Mouse (Mus musculus): ENCODE data around the gene Lrrc74a.

Lrrc74a gene

DNA sequence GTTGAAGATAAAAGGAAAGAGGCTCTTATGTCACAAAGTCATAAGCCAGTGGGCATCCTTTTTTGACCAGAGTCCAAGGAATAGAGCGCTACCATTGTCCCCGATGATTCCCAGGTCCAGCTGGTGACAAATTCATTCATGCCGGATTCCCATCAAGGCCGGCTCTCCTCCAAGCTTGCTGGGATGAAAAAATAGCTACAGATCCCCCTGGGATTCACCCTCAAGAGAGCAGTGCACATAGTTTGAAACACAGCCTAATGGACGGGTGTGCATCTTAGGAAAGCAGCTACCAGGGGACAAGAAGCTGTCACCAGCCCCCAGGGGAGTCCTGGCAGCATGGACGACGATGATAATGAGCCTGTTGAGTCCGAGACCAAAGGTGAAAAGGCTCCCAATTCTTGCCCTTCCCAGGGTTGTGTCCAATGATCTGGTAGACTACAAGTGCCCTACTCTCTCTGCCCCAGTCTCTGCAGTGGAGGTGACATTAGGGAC, at the start of gene Lrrc74a:
TSS of gene Lrrc74a (plus strand) at position 51 of the 492 bp plus-strand sequence.
- no peak for DNase-seq (ENCODE audit: extremely low read depth, low read depth)

- no peak for DNase-seq (ENCODE audit: extremely low read depth, low read depth)
Observed at GRCm38 (mm10) chr12:86685275-86685674, 48.9 kb upstream of the Lrrc74a start.

GRCm38 (mm10) chr12:86686551-86687330, 47.4 kb upstream of the Lrrc74a start:
- DNase-seq (ENCODE audit: extremely low read depth, low read depth): peak; percentile 51

DNA sequence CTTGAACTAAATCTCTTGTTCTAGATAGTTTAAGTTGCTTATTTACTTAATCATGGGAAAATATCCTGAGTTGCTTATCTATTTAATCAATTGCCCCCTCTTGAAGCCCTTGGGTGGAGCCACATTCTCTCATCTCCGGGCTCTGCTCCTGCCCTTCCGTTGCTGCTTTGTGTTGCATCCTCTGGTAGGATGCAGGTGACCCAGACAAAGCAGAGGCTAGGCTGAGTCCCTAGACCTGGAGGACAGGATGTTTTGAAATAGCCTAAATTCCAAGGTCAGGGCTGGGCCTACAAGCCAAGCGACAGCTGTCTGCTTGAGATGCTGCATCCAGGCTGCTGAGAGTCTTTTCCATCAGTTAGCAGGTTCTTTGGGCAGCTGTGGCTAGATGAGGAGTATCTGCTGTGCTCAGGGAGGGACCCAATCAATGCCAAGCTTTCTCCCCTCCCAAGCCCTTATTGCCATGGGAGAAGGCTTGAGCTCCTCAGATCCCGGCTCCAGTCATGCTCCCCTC, 46.7 kb upstream of the Lrrc74a start:
- DNase-seq (ENCODE audit: extremely low read depth, low read depth): no peak

- DNase-seq (ENCODE audit: extremely low read depth, low read depth): no peak
Observed at GRCm38 (mm10) chr12:86687971-86688573, 46.1 kb upstream of the Lrrc74a start.

GRCm38 (mm10) chr12:86688917-86689316, 45.3 kb upstream of the Lrrc74a start:
- DNase-seq (ENCODE audit: extremely low read depth, low read depth): no peak

- DNase-seq (ENCODE audit: extremely low read depth, low read depth): no peak
Observed at GRCm38 (mm10) chr12:86690700-86691485, 43.3 kb upstream of the Lrrc74a start.

DNA sequence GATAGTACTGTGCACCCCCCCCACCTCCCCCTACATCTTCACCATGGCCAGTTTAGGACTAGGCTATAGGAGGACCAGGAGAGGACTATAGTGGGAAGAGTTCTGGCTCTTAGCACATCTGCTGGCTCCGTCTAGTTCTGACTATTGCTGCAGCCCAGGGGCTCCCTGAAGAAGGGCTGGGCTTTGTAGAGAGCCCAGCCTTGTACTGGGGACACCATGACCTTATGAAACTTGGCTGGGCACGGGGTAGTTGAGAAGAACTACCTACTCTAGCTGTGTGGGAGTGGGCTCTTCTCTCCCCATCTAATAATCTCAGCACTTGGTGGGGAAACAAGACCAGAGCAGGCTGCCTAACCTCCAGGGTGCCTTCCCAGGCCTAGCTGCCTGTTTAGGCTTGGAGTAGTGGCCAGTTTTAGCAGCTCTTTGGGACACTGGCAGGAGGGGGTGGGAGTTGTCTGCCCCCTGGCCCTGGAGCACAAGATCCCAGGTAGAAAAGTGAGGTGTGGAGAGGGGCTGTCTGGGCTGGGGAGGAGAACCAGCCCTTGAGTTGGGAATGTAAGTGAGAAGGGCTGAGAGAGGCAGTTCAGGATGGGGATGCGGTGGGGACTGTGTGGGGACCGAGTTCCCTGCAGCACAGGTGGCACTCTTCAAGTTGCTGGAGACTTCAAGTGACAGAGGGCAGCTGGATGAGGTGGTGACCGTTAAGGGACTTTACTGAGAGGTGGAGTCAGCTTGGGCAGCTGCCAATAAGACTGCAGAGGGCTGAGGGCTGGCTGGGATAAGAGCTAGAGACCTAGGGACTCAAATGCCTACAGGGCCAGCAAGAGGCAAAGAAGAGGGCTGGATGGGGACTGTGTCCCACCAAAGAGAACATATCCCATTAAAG, 41.5 kb upstream of the Lrrc74a start:
- DNase-seq (ENCODE audit: extremely low read depth, low read depth): no peak

GRCm38 (mm10) chr12:86693389-86693788, 40.8 kb upstream of the Lrrc74a start:
- no peak for DNase-seq (ENCODE audit: extremely low read depth, low read depth)

DNA sequence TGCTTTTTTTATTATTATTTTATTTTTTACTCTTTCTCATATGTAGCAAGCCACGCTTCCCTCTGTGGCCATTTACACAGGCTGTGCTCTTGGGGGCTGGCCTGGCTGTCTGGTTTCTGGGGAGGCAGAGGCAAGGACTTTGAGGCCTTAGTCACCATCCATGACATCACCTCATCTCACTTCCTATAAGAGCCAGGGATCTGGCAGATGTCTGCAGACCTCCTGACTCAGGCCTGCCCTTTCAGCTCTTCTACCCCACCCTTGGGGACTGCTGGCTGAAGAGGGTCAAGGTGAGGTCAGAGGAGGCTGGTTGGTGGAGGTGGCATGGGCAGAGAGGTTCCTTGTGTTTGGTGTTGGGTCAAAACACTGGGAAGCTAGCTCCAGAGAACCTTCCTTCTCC, 39.7 kb upstream of the Lrrc74a start:
- DNase-seq (ENCODE audit: extremely low read depth, low read depth): no peak

DNA sequence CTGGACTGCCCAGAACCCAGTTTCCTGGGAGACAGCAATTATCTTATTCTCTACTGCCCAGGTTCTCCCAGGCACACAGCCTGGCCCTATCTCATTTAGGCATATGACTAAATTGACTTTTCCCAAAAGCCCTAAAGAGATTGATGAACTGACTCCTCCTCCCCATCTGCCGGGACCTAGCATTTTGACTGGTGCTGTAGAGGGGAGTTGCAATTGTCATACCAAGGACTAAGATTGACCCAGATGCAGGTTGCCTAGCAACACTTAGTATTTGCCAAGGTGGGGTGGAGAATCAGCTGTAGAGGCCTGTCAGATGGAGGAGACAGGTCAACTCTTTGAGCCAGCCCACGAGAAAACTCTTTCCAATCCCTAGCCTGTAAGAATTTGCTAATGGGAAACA, 36.2 kb upstream of the Lrrc74a start:
- no peak for DNase-seq (ENCODE audit: extremely low read depth, low read depth)

- DNase-seq (ENCODE audit: extremely low read depth, low read depth): no peak
Observed at GRCm38 (mm10) chr12:86698537-86698936, 35.6 kb upstream of the Lrrc74a start.

GRCm38 (mm10) chr12:86699965-86700926, 33.9 kb upstream of the Lrrc74a start:
- no peak for DNase-seq (ENCODE audit: extremely low read depth, low read depth)

DNA sequence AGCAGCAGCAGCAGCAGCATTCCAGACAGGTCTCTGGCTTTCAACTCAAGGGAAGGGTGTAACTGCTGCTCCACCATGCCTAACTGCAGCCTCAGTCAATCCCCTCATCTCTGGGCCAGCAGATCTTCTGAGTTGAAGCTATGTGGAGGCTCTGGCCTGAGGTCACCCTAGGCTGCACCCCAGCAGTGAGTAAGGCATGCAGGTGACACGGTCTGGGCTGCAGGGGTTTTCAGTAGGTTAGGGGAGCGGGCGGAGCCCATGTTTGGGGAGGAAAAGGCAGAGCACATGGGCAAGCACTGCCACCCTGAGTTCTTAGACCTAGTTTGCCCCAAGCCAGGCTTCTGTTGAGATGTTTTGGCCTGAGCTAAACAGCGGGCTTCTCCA, 33.2 kb upstream of the Lrrc74a start:
- DNase-seq (ENCODE audit: extremely low read depth, low read depth): no peak

GRCm38 (mm10) chr12:86701491-86701890, 32.7 kb upstream of the Lrrc74a start:
- no peak for DNase-seq (ENCODE audit: extremely low read depth, low read depth)

DNA sequence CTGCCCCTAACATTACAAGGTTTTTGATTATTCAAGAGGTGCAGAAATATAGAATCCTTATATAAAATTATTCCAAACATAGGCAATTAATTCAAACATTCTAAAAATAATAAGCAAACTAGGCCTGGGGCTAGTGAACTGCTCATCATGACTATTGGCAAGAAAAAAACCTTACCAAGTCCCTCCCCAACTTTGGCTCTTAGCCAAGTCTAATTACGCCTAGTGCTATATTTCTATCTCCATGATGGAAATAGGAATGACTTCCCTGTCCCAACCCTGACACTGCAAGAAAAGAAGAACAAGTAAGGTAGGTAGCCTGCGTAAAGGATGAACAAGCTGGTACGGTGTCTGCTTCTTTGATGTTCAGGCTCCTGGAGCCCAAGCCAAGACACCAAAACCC, 31.5 kb upstream of the Lrrc74a start:
- DNase-seq (ENCODE audit: extremely low read depth, low read depth): no peak

GRCm38 (mm10) chr12:86705843-86706242, 28.3 kb upstream of the Lrrc74a start:
- DNase-seq (ENCODE audit: extremely low read depth, low read depth): no peak

DNA sequence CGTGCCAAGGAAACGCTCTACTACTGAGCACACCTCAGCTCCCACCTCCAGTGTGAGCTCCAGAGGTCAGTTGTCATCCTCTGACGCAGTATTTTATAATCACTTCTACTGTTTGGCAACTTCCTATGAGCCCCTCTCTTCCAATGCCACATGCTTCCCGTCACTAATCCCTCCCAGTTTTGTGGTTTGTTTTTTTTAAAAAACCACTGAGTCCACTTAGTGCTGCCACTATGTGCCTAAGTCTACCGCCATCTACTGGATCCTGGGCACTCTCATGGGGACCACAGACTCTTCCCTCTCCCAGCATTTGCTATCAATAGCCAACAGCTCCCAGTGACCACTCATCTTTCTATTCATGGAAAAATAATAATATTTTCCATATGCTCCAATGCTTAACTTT, 20.1 kb upstream of the Lrrc74a start:
- DNase-seq (ENCODE audit: extremely low read depth, low read depth): peak; percentile 25

- DNase-seq (ENCODE audit: extremely low read depth, low read depth): peak; percentile 10
Observed at GRCm38 (mm10) chr12:86715401-86715800, 18.8 kb upstream of the Lrrc74a start.

DNA sequence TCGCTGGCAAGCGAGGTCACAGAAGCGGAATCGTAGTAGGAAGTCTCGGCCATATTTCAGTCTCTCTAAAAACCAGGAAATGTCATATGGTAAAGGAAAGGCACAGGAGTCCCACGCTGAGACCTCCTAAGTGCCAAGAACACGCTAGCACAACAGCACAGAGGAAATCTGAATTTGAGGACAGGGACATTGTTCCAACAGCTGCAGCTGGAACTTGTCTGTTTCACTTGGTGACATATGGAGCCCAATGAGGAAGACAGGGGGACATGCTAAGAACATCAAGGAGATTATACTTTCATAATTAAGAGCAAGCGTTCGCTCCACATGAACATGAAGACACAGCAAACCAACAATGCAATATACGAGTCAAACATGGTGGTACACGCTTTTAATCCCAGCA, 17.2 kb upstream of the Lrrc74a start:
- DNase-seq (ENCODE audit: extremely low read depth, low read depth): no peak
